Mouse (Mus musculus) thymus, adult 2 months (tissue): ENCODE results near the gene Lhx4.

ENCODE experiments used
- CTCF ChIP-seq: fragments of 200-500 bp; IDR thresholded peaks from 2 replicates; pipeline ENCODE4 v1.5.1; 2012; ENCODE audit warnings: mild to moderate bottlenecking, control low read depth, low read length, moderate library complexity, borderline replicate concordance; ENCODE audit not compliant: control insufficient read depth, poor library complexity, insufficient read depth; ENCODE audit errors: extremely low read depth
- POLR2A ChIP-seq: fragments of 200-500 bp; IDR thresholded peaks from 2 replicates; pipeline ENCODE4 v1.6.1; 2012; ENCODE audit warnings: mild to moderate bottlenecking, low read length, control low read depth, moderate library complexity; ENCODE audit not compliant: control insufficient read depth, poor library complexity, insufficient read depth; ENCODE audit errors: extremely low read depth

DNA sequence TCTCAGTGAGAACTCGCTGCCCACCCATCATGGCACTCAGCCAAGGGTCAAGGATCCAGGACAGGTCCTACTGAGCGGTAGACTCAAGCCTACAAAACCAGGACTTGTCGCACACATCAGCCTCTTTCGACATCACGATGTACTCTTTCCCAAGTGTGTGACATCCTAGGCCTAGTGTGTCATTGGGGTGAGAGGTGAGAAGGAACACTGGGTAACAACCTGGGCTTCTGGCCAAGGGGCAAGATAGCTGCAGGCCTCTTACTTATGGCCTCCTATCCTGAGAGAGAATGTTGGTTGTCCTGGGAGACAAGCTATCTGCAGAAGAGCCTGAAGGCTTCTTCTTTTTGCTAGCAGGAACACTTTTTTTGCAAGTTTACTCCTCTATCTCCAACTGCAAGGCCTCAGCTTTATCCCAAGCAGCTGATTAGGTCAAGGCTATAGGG, 44.3 kb upstream of the Lhx4 start:
- no peak for TF ChIP-seq CTCF
- TF ChIP-seq POLR2A = no peak
